ENCODE assay signal across 23 mouse cellular contexts in genomic region chr13:12039967-12040366, GRCm38 (mm10).
DNase-seq lines count a peak whose midpoint lies in the region; ATAC-seq and TF ChIP-seq lines count a peak whose summit lies in the region.
"Had no signal": no experiment of that assay in that cellular context is flagged by ENCODE, and none has a peak within 500 bp of the region (broad histone marks: within the 10 kb centered on the region; RNA-seq: fewer than 3 reads in every experiment).

No protein-coding gene starts in this region.

- H3K4me2 ChIP-seq in heart, embryonic 11.5 days: no peak overlapping the region
- H3K4me2 ChIP-seq: forebrain, embryonic 15.5 days; hindbrain, embryonic 14.5 days; limb, embryonic 15.5 days; lung, embryonic 14.5 days; midbrain, embryonic 13.5 days had no signal

- H3K27me3 ChIP-seq in heart, embryonic 11.5 days (ENCODE audit: control insufficient read depth, insufficient read depth, low read length): no peaks in the 10 kb centered on the region
- H3K27me3 ChIP-seq in limb, embryonic 10.5 days (ENCODE audit: low read depth, poor library complexity, severe bottlenecking): no peaks in the 10 kb centered on the region
- H3K27me3 ChIP-seq: forebrain, embryonic 15.5 days; limb, embryonic 15.5 days; megakaryocyte, embryonic 14.5 days; midbrain, embryonic 13.5 days; Patski had no signal

- no peak overlapping the region for H3K4me3 ChIP-seq in heart, embryonic 11.5 days (ENCODE audit: low read depth, low read length)
- no peak overlapping the region for H3K4me3 ChIP-seq in left cerebral cortex, adult 2 months
- H3K4me3 ChIP-seq in limb, embryonic 10.5 days: no peak overlapping the region
- H3K4me3 ChIP-seq: embryonic facial prominence, embryonic 10.5 days; forebrain, embryonic 15.5 days; limb, embryonic 15.5 days; megakaryocyte, embryonic 14.5 days; midbrain, embryonic 13.5 days had no signal

- H3K27ac ChIP-seq in heart, embryonic 11.5 days (ENCODE audit: low read depth, low read length): peak overlapping the region; percentile 68
- H3K27ac ChIP-seq in left cerebral cortex, adult 2 months: peak overlapping the region; percentile 66; the same call in 1 of the 2 replicates
- H3K27ac ChIP-seq in limb, embryonic 10.5 days: no peak overlapping the region
- H3K27ac ChIP-seq: embryonic facial prominence, embryonic 10.5 days; forebrain, embryonic 15.5 days; hindbrain, embryonic 14.5 days; limb, embryonic 15.5 days; liver, embryonic 14.5 days; midbrain, embryonic 13.5 days had no signal

- H3K9me3 ChIP-seq in heart, embryonic 11.5 days (replicated peaks; ENCODE audit: control insufficient read depth, low read length): no peaks in the 10 kb centered on the region
- H3K9me3 ChIP-seq in limb, embryonic 10.5 days (replicated peaks): no peaks in the 10 kb centered on the region
- H3K9me3 ChIP-seq: embryonic facial prominence, embryonic 10.5 days; forebrain, embryonic 15.5 days; limb, embryonic 15.5 days; midbrain, embryonic 13.5 days had no signal

- ATAC-seq in heart, embryonic 11.5 days (replicated peaks; ENCODE audit: insufficient number of reproducible peaks, low FRiP score, low TSS enrichment): no peak
- ATAC-seq: forebrain, embryonic 15.5 days; inflammation-experienced regulatory T-cells, adult 6 months; midbrain, embryonic 13.5 days; Patski had no signal

- DNase-seq in heart, postnatal 36 days: no peak
- DNase-seq in left cerebral cortex, adult 2 months (ENCODE audit: extremely low spot score in 1 of 2, low spot score in 2 of 2): peak in 1 of 2 experiments; percentile 43
- DNase-seq in left cerebral cortex, postnatal 4 days: no peak
- DNase-seq in frontal cortex, postnatal 36 days (ENCODE audit: low spot score in 2 of 2): peak; percentile 39 to 40
- peak; percentile 82 for DNase-seq in telencephalon, adult 2 months (ENCODE audit: low read depth, low spot score)
- DNase-seq in limb, embryonic 10.5 days (ENCODE audit: low spot score): no peak
- DNase-seq: adrenal gland, adult 2 months; cerebellum, adult 11-12 months; cerebellum, postnatal 10 days; heart, postnatal 14 days; kidney, adult 18-20 months; kidney, postnatal 10 days; lung, embryonic 14.5 days had no signal

- H3K9ac ChIP-seq in heart, embryonic 11.5 days (ENCODE audit: low read depth, low read length): no peak overlapping the region
- H3K9ac ChIP-seq: forebrain, embryonic 15.5 days; hindbrain, embryonic 14.5 days; limb, embryonic 15.5 days; liver, embryonic 14.5 days; lung, embryonic 14.5 days; midbrain, embryonic 13.5 days had no signal

- H3K4me1 ChIP-seq in heart, embryonic 11.5 days (ENCODE audit: control insufficient read depth, insufficient read depth, low read length): peaks cover 57% of the 10 kb centered on the region
- H3K4me1 ChIP-seq in limb, embryonic 10.5 days: 0 out of 2 replicates have a peak, but pooled peaks cover 9% of the 10 kb centered on the region
- H3K4me1 ChIP-seq: embryonic facial prominence, embryonic 10.5 days; forebrain, embryonic 15.5 days; limb, embryonic 15.5 days; megakaryocyte, embryonic 14.5 days; midbrain, embryonic 13.5 days had no signal

- no peaks in the 10 kb centered on the region for H3K36me3 ChIP-seq in heart, embryonic 11.5 days (ENCODE audit: control insufficient read depth, insufficient read depth, low read length)
- no peaks in the 10 kb centered on the region for H3K36me3 ChIP-seq in limb, embryonic 10.5 days
- H3K36me3 ChIP-seq: embryonic facial prominence, embryonic 10.5 days; forebrain, embryonic 15.5 days; limb, embryonic 15.5 days; midbrain, embryonic 13.5 days had no signal

- WGBS in heart, embryonic 11.5 days (ENCODE audit: insufficient replicate concordance): 49% methylated on average over 3 of the region's 3 CpGs
- WGBS in limb, embryonic 10.5 days: 90% methylated on average over 3 of the region's 3 CpGs

- intact Hi-C loops in heart, postnatal 36 days (cut with DNase I): no loop called here
- intact Hi-C loops in left cerebral cortex, adult 2 months (cut with DNase I): no loop called here
- intact Hi-C loops in left cerebral cortex, postnatal 4 days (cut with DNase I): no loop called here

- no peak for TF ChIP-seq CTCF in left cerebral cortex, adult 2 months (IDR thresholded peaks at IDR 0.05)

Comparison
In these comparisons a context has a peak if more than half of its experiments do, and no peak if none do; other contexts are left out.
1. DNase-seq: peak in frontal cortex, postnatal 36 days (2 of 2) and telencephalon, adult 2 months (single experiment); none in heart, postnatal 36 days (0 of 2), left cerebral cortex, postnatal 4 days (single experiment) and limb, embryonic 10.5 days (single experiment).